Mouse (Mus musculus): Measurements from ENCODE around the gene Mrpl52. TPM values are rescaled to one million over a fixed set of nuclear protein-coding genes. Genes with fewer than 3 reads are reported as not detected.
A peak's percentile ranks its signal among the peaks of the same experiment; 100 is the strongest.

Mrpl52 gene
- polyA plus RNA-seq, 1 experiment from 2014 or later: 239 TPM

DNA sequence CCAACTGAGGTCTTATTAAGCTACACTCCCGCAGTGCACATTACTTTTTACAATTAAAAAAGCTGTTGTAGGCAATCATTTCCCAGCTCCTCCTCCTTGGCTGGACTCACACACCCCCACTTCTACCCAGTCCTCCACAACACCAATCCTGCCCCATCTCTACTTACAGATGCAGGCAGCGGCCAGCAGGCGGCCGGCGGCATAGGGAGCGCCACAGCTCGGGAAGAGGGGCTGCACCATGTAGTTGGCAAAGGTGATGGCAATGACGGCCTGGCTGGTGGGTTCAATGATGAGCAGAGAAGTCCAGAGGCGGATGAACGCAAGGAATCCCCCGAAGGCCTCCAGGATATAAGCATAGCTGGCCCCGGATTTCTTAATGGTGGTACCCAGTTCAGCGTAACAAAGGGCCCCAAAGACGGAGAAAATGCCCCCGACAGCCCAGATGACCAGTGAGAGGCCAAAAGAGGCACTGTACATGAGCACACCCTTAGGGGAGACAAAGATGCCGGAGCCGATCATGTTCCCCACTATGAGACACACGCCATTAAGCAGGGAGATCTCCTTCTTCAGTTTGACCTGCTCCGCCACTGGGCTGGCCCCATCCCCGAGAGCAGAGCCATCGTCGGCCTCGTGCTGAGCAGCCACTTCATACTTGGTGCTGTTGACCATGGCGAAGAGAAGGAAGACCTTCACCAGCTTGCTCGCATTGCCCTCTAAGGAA is 18.2 kb upstream of the Mrpl52 start:
- Histone ChIP-seq H3K9me3 (ENCODE audit: control insufficient read depth, low read length) (no peaks in the 10 kb centered on the region), H3K27me3 (replicated peaks; ENCODE audit: control insufficient read depth, insufficient read depth, low read length) (no peaks in the 10 kb centered on the region), H3K4me2 (ENCODE audit: low read length) (no peak overlapping the region), H3K4me1 (replicated peaks; ENCODE audit: control insufficient read depth, insufficient read depth, low read length) (no peaks in the 10 kb centered on the region), H3K9ac (replicated peaks; ENCODE audit: low read depth, low read length) (no peak overlapping the region), H3K27ac (ENCODE audit: low read length) (no peak overlapping the region), H3K36me3 (ENCODE audit: control insufficient read depth, insufficient read depth) (no peaks in the 10 kb centered on the region), H3K4me3 (replicated peaks; ENCODE audit: low read length) (no peak overlapping the region)
- ATAC-seq: no peak
- 81% methylated on average over 25 of the region's 25 CpGs for WGBS

DNA sequence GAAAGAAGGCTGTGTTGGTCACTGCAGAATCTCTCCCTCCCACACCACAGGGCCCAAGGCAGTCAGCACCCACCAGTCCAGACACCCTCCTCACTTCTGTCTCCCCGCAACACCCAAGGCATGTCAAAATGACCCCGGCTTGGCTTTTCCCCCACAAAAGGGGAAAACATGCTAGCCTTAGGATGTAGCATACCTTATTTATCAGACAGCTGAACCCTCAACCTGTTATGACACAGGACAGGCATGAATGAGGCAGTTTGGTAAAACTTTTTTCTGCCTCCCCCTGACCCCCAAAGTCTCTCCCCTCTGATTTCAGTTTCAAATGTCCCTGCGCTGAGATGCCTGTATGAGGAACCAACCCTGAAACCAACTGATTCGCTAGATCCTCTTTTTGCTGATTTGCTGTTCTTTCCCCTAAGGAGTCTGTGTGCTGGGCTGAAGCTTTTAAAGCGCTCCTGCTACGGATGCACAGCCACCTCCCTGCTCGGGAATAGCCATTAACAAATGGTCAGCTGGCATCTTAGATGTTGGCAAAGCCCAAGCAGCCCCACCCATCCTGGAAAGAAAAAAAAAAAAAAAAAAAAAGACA is 17.6 kb upstream of the Mrpl52 start:
- H3K4me2 ChIP-seq (ENCODE audit: low read length): no peak overlapping the region
- no peaks in the 10 kb centered on the region; the same call in 1 of the 2 replicates for H3K4me1 ChIP-seq (replicated peaks; ENCODE audit: control insufficient read depth, insufficient read depth, low read length)
- no peak overlapping the region for H3K9ac ChIP-seq (replicated peaks; ENCODE audit: low read depth, low read length)
- H3K27me3 ChIP-seq (replicated peaks; ENCODE audit: control insufficient read depth, insufficient read depth, low read length): no peaks in the 10 kb centered on the region
- H3K36me3 ChIP-seq (ENCODE audit: control insufficient read depth, insufficient read depth): no peaks in the 10 kb centered on the region
- H3K27ac ChIP-seq (ENCODE audit: low read length): no peak overlapping the region
- no peak overlapping the region for H3K4me3 ChIP-seq (replicated peaks; ENCODE audit: low read length)
- 78% methylated on average over 7 of the region's 7 CpGs for WGBS
- H3K9me3 ChIP-seq (ENCODE audit: control insufficient read depth, low read length): no peaks in the 10 kb centered on the region
- no peak for ATAC-seq

DNA sequence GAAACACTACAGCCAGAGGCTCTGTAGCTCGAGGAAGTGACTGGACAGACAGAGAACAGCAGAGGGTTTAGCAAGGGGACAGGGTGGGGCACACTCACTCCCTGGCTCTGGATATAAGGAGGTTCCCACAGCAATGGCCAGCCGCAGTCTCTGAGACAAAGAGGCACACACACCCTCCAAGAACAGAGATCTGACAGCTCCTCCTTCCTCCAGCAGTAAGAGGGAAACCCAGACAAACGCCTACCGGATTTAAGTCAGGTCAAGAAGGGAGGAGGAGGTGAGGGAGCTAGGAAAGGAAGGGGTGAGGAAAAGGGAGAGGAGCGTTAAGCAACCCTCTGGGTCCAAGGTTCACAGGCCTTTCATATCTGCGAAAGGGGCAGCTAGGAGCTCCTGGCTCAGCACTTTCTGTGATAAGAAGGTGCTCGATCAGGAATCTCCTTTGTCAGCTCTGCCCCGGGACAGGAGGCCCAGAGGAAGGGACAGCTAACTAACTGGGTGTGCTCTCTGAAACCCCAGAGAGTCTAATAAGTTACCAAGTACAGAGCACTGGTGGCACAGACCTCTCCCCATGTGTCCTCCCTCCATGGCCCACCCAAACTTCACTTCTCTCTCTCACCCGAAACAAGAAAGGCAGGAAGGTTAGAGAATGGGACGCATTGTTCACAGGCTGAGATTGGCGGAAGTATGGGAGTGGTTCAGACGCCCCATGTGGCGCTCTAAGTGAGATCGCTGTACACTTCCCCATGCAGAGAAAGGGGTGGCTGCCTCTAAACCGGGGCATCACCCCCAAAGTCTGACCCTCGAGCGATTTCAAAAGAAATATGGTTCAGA is 16.5 kb upstream of the Mrpl52 start:
- Histone ChIP-seq H3K4me3 (replicated peaks; ENCODE audit: low read length) (no peak overlapping the region), H3K9ac (replicated peaks; ENCODE audit: low read depth, low read length) (no peak overlapping the region), H3K27me3 (replicated peaks; ENCODE audit: control insufficient read depth, insufficient read depth, low read length) (no peaks in the 10 kb centered on the region), H3K27ac (ENCODE audit: low read length) (no peak overlapping the region), H3K36me3 (ENCODE audit: control insufficient read depth, insufficient read depth) (no peaks in the 10 kb centered on the region), H3K9me3 (ENCODE audit: control insufficient read depth, low read length) (no peaks in the 10 kb centered on the region), H3K4me1 (replicated peaks; ENCODE audit: control insufficient read depth, insufficient read depth, low read length) (no peaks in the 10 kb centered on the region; the same call in 1 of the 2 replicates), H3K4me2 (ENCODE audit: low read length) (no peak overlapping the region)
- no peak for ATAC-seq
- WGBS: 35% methylated on average over 17 of the region's 17 CpGs

- Histone ChIP-seq H3K27me3 (replicated peaks; ENCODE audit: control insufficient read depth, insufficient read depth, low read length) (no peaks in the 10 kb centered on the region), H3K4me3 (replicated peaks; ENCODE audit: low read length) (no peak overlapping the region), H3K9ac (replicated peaks; ENCODE audit: low read depth, low read length) (no peak overlapping the region), H3K4me2 (ENCODE audit: low read length) (no peak overlapping the region), H3K4me1 (replicated peaks; ENCODE audit: control insufficient read depth, insufficient read depth, low read length) (no peaks in the 10 kb centered on the region; the same call in 1 of the 2 replicates), H3K27ac (ENCODE audit: low read length) (no peak overlapping the region), H3K9me3 (ENCODE audit: control insufficient read depth, low read length) (no peaks in the 10 kb centered on the region), H3K36me3 (ENCODE audit: control insufficient read depth, insufficient read depth) (no peaks in the 10 kb centered on the region)
- no peak for ATAC-seq
- WGBS: 33% methylated on average over 9 of the region's 9 CpGs
Measured at GRCm38 (mm10) chr14:54412000-54412576, 14.6 kb upstream of the Mrpl52 start.

- 0 out of 2 replicates have a peak, but pooled peaks have one; percentile 29 for ATAC-seq
- Histone ChIP-seq H3K27ac (ENCODE audit: low read length) (no peak overlapping the region), H3K9me3 (ENCODE audit: control insufficient read depth, low read length) (no peaks in the 10 kb centered on the region), H3K9ac (replicated peaks; ENCODE audit: low read depth, low read length) (no peak overlapping the region), H3K36me3 (ENCODE audit: control insufficient read depth, insufficient read depth) (no peaks in the 10 kb centered on the region), H3K27me3 (replicated peaks; ENCODE audit: control insufficient read depth, insufficient read depth, low read length) (0 out of 2 replicates have a peak, but pooled peaks cover 2% of the 10 kb centered on the region), H3K4me2 (ENCODE audit: low read length) (no peak overlapping the region), H3K4me3 (replicated peaks; ENCODE audit: low read length) (no peak overlapping the region), H3K4me1 (replicated peaks; ENCODE audit: control insufficient read depth, insufficient read depth, low read length) (no peaks in the 10 kb centered on the region; the same call in 1 of the 2 replicates)
- WGBS: 33% methylated on average over 2 of the region's 2 CpGs
Measured at GRCm38 (mm10) chr14:54412629-54413170, 14.0 kb upstream of the Mrpl52 start.

- Histone ChIP-seq H3K4me3 (replicated peaks; ENCODE audit: low read length) (no peak overlapping the region), H3K27me3 (replicated peaks; ENCODE audit: control insufficient read depth, insufficient read depth, low read length) (0 out of 2 replicates have a peak, but pooled peaks cover 5% of the 10 kb centered on the region), H3K4me2 (ENCODE audit: low read length) (no peak overlapping the region; the same call in 1 of the 2 replicates), H3K4me1 (replicated peaks; ENCODE audit: control insufficient read depth, insufficient read depth, low read length) (no peaks in the 10 kb centered on the region; the same call in 1 of the 2 replicates), H3K27ac (ENCODE audit: low read length) (no peak overlapping the region), H3K9ac (replicated peaks; ENCODE audit: low read depth, low read length) (0 out of 2 replicates have a peak overlapping the region, but pooled peaks have one; percentile 22), H3K36me3 (ENCODE audit: control insufficient read depth, insufficient read depth) (no peaks in the 10 kb centered on the region), H3K9me3 (ENCODE audit: control insufficient read depth, low read length) (no peaks in the 10 kb centered on the region)
- peak; percentile 18; the same call in 1 of the 2 replicates for ATAC-seq
- 10% methylated on average over 18 of the region's 18 CpGs for WGBS
Measured at GRCm38 (mm10) chr14:54413877-54414700, 12.6 kb upstream of the Mrpl52 start.

DNA sequence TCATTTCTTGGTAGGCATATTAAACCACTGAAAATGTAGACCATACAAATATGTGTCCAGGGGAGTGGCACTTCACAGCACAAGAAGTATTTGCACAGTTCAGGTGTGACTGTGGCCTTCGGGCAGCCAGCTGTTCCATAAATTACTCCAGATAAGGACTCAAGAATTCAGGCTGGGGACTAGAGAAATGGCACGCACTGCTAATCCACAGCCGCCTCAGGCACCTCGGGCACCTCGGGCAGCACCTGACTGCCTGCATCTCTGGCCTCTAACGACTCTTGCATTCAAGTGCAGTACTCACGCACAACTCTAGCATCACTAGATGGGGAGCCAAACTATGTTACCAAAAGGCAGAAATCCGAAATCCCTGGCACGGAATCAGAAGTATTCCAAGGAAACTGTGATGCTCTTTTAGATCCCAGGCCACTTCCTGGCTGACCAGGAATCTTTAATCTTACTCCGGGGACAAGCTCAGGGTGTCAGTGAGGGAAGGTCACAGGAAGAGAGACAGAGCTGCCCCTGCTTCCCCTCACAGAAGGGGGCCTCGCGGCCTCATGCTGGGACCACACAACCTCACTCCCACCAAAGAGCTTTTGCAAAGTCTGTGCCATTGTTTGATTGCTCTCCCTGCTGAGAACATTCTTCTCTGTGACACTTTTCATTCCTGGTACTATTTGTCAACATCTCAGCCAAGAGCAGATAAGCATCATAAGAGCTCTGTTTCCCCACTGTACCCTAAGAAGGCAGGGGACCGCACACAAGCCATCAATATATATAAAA is 11.3 kb upstream of the Mrpl52 start:
- H3K36me3 ChIP-seq (ENCODE audit: control insufficient read depth, insufficient read depth): no peaks in the 10 kb centered on the region
- no peak overlapping the region for H3K27ac ChIP-seq (ENCODE audit: low read length)
- H3K9ac ChIP-seq (replicated peaks; ENCODE audit: low read depth, low read length): no peak overlapping the region
- H3K4me2 ChIP-seq (ENCODE audit: low read length): no peak overlapping the region
- WGBS: 13% methylated on average over 13 of the region's 13 CpGs
- no peaks in the 10 kb centered on the region; the same call in 1 of the 2 replicates for H3K4me1 ChIP-seq (replicated peaks; ENCODE audit: control insufficient read depth, insufficient read depth, low read length)
- no peaks in the 10 kb centered on the region for H3K9me3 ChIP-seq (ENCODE audit: control insufficient read depth, low read length)
- 0 out of 2 replicates have a peak, but pooled peaks cover 5% of the 10 kb centered on the region for H3K27me3 ChIP-seq (replicated peaks; ENCODE audit: control insufficient read depth, insufficient read depth, low read length)
- no peak for ATAC-seq
- H3K4me3 ChIP-seq (replicated peaks; ENCODE audit: low read length): no peak overlapping the region

Data from forebrain, embryonic 16.5 days (tissue).